Mouse (Mus musculus) midbrain, embryonic 14.5 days (tissue): ENCODE measurements around the gene Gm49416. TPM values are rescaled to one million over a fixed set of nuclear protein-coding genes. Genes with fewer than 3 reads are reported as not detected.

Experiments used
- ATAC-seq: fragments of 200-750 bp; cut with Nextera tagmentation; 2 replicates; pipeline ENCODE4 v1.8.0; 2017; ENCODE audit warnings: moderate number of reproducible peaks, moderate library complexity; ENCODE audit not compliant: low FRiP score, low TSS enrichment
- DNase-seq: peaks from one replicate; pipeline ENCODE4 v3.0.0-alpha.2; 2015
- H3K27ac ChIP-seq: fragments of 300-500 bp; sonication (generic); replicated peaks from 2 replicates; pipeline ENCODE4 v1.5.1; 2014; ENCODE audit warnings: mild to moderate bottlenecking, low read depth, low read length, moderate library complexity
- H3K27me3 ChIP-seq: fragments of 300-500 bp; sonication (generic); 2 replicates; pipeline ENCODE4 v1.6.1; 2014; ENCODE audit warnings: low read length, control low read depth, mixed read lengths; ENCODE audit not compliant: control insufficient read depth, insufficient read depth
- H3K36me3 ChIP-seq: fragments of 300-500 bp; sonication (generic); 2 replicates; pipeline ENCODE4 v1.6.1; 2014; ENCODE audit warnings: low read length, control low read depth; ENCODE audit not compliant: control insufficient read depth, insufficient read depth
- H3K4me1 ChIP-seq: fragments of 300-500 bp; sonication (generic); 2 replicates; pipeline ENCODE4 v1.6.1; 2014; ENCODE audit warnings: mild to moderate bottlenecking, antibody characterized with exemption, low read length, control low read depth; ENCODE audit not compliant: control insufficient read depth, insufficient read depth
- H3K4me2 ChIP-seq: fragments of 300-500 bp; sonication (generic); 2 replicates; pipeline ENCODE4 v1.6.1; 2014; ENCODE audit warnings: mild to moderate bottlenecking, low read length, moderate library complexity
- H3K4me3 ChIP-seq: fragments of 300-500 bp; sonication (generic); replicated peaks from 2 replicates; pipeline ENCODE4 v1.5.1; 2014; ENCODE audit warnings: low read depth, low read length
- H3K9ac ChIP-seq: fragments of 300-500 bp; sonication (generic); replicated peaks from 2 replicates; pipeline ENCODE4 v1.6.1; 2014; ENCODE audit warnings: mild to moderate bottlenecking, low read length, moderate library complexity
- H3K9me3 ChIP-seq: fragments of 300-500 bp; sonication (generic); 2 replicates; pipeline ENCODE4 v1.6.1; 2016; ENCODE audit warnings: low read length, control low read depth, mixed read lengths; ENCODE audit not compliant: control insufficient read depth
- WGBS: fragments of 180-500 bp; shearing (Covaris S2); extraction: QIAGEN DNeasy Blood & Tissue Kit; methylation state at CpG from one replicate; pipeline ENCODE4 v1.1.7; 2014; 5-methylcytosine and 5-hydroxymethylcytosine counted together
- polyA plus RNA-seq: library from polyadenylated mRNA; unstranded; fragments of >200 nt; fragmentation: Nextera tagmentation; extraction: Ambion mirVana; gene quantifications from 2 replicates; pipeline ENCODE4 v1.2.1, GENCODE M21; 2014

Gm49416 gene
- polyA plus RNA-seq, 1 experiment from 2014 or later = 0.30 TPM

DNA sequence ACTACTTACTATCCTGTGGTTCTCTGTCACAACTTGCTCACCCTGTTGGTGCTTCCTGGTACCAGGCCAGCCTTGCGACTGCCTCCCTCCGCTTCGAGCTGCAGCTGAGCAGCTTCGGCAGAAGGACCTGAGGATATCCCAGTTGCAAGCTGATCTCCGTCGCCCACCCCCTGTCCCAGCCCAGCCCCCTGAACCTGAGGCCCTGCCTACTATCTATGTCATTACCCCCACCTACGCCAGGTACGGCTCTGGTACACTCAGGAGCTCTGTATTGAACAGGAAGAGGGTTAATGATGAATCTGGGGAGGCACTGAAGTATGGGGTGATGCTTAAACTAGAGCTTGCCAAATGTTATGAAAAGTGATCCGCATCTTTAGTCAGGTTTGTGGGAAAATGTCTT, 33.0 kb downstream of the Gm49416 start:
- Histone ChIP-seq H3K4me2 (peak overlapping the region; percentile 62), H3K4me3 (peak overlapping the region; percentile 83; the same call in 1 of the 2 replicates), H3K9me3 (no peaks in the 10 kb centered on the region), H3K4me1 (peaks cover 10% of the 10 kb centered on the region; the same call in 1 of the 2 replicates), H3K27me3 (no peaks in the 10 kb centered on the region), H3K36me3 (peaks cover 29% of the 10 kb centered on the region), H3K9ac (no peak overlapping the region), H3K27ac (no peak overlapping the region)
- DNase-seq (no peak), ATAC-seq (no peak)
- WGBS = 87% methylated on average over 9 of the region's 9 CpGs

DNA sequence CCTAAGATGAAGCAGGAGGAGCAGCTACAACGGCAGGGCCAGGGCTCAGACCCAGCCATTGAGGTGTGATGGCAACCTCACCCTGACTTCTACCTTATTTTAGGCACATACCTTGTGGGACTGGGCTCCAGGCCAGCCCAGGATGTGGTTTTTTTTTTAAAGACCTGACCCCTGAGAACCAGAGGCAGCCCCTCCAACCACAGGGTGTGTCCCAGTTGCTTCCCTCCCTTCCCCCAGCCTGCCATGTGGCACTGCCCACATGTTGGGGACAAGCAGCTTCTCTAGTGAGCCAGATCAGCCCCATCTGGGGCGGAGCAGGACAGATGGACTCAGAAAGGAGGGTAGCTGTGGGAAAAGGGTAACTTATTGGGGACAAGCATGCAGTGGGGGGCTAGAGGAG, 38.0 kb downstream of the Gm49416 start:
- Histone ChIP-seq H3K27ac (no peak overlapping the region), H3K9me3 (no peaks in the 10 kb centered on the region), H3K4me1 (peaks cover 11% of the 10 kb centered on the region), H3K4me3 (no peak overlapping the region), H3K27me3 (no peaks in the 10 kb centered on the region), H3K4me2 (no peak overlapping the region), H3K36me3 (peaks cover 32% of the 10 kb centered on the region), H3K9ac (no peak overlapping the region)
- ATAC-seq (no peak), DNase-seq (no peak)
- WGBS = 95% methylated on average over 2 of the region's 2 CpGs

GRCm38 (mm10) chr19:8927891-8928525, 39.3 kb downstream of the Gm49416 start:
- H3K4me1 ChIP-seq = peaks cover 11% of the 10 kb centered on the region
- H3K27me3 ChIP-seq = no peaks in the 10 kb centered on the region
- DNase-seq (no peak), ATAC-seq (no peak)
- H3K27ac ChIP-seq = no peak overlapping the region
- no peak overlapping the region for H3K4me2 ChIP-seq
- no peaks in the 10 kb centered on the region for H3K9me3 ChIP-seq
- H3K9ac ChIP-seq = no peak overlapping the region
- H3K36me3 ChIP-seq = peaks cover 32% of the 10 kb centered on the region
- WGBS = 87% methylated on average over 12 of the region's 12 CpGs
- no peak overlapping the region for H3K4me3 ChIP-seq

DNA sequence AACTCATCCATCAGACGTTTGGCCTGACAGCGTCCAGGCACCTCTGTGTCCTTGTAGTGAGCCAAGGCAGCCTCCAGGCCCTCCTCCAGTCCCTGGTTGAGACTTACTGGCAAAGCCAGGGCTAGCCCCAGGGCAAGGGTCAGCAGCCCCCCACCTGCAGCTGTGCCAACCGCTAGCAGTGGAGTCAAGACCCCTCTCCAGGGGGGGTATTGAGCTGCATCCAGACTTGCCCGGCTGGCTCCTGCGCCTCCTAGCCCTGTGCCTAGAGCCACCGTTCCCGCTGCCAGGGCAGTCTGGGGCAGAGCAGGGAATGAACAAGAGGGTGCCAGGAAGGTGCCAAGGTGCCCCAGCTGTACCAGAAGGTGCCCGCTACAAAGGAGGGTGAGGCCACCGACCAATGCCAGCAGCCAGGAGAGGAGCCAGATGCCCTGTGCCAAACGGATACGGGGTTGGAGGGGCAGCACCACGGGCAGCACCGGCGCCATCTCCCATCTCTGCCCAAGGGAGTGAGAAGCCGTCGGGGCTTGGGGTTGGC, 40.0 kb downstream of the Gm49416 start:
- H3K9me3 ChIP-seq = no peaks in the 10 kb centered on the region
- H3K4me2 ChIP-seq = peak overlapping the region; percentile 71
- WGBS = 19% methylated on average over 16 of the region's 16 CpGs
- H3K36me3 ChIP-seq = peaks cover 34% of the 10 kb centered on the region
- peaks cover 11% of the 10 kb centered on the region for H3K4me1 ChIP-seq
- H3K9ac ChIP-seq = peak overlapping the region; percentile 65
- DNase-seq (no peak), ATAC-seq (peak; percentile 38; the same call in 1 of the 2 replicates)
- H3K27me3 ChIP-seq = no peaks in the 10 kb centered on the region
- no peak overlapping the region for H3K27ac ChIP-seq
- H3K4me3 ChIP-seq = peak overlapping the region; percentile 51

GRCm38 (mm10) chr19:8929224-8930088, 40.7 kb downstream of the Gm49416 start, which contains the start of the genes Rom1 and Eml3:
Gene Rom1 (minus strand): TSS chr19:8929356.
Gene Eml3 (plus strand): TSS chr19:8929552.
- Histone ChIP-seq H3K27ac (no peak within 1 kb of the TSS), H3K36me3 (peaks cover 35% of the 10 kb centered on the region), H3K4me3 (peak within 1 kb of the TSS; percentile 51), H3K9ac (peak within 1 kb of the TSS; percentile 65), H3K27me3 (no peaks in the 10 kb centered on the region), H3K9me3 (no peaks in the 10 kb centered on the region), H3K4me2 (peak within 1 kb of the TSS; percentile 71), H3K4me1 (peaks cover 11% of the 10 kb centered on the region)
- DNase-seq = peak; percentile 64
- peak; percentile 62 for ATAC-seq
- under 1% methylated on average over 70 of the region's 74 CpGs for WGBS

GRCm38 (mm10) chr19:8930117-8930516, 41.4 kb downstream of the Gm49416 start:
- Histone ChIP-seq H3K9me3 (no peaks in the 10 kb centered on the region), H3K4me2 (peak overlapping the region; percentile 71), H3K4me1 (peaks cover 11% of the 10 kb centered on the region), H3K9ac (peak overlapping the region; percentile 65), H3K27ac (no peak overlapping the region), H3K36me3 (peaks cover 33% of the 10 kb centered on the region), H3K27me3 (no peaks in the 10 kb centered on the region), H3K4me3 (peak overlapping the region; percentile 51)
- no peak for DNase-seq
- WGBS = 17% methylated on average over 11 of the region's 11 CpGs
- ATAC-seq = no peak

GRCm38 (mm10) chr19:8930771-8931170, 42.0 kb downstream of the Gm49416 start:
- ATAC-seq (no peak), DNase-seq (no peak)
- peaks cover 11% of the 10 kb centered on the region for H3K4me1 ChIP-seq
- H3K9me3 ChIP-seq = no peaks in the 10 kb centered on the region
- H3K27ac ChIP-seq = no peak overlapping the region
- no peaks in the 10 kb centered on the region for H3K27me3 ChIP-seq
- H3K4me2 ChIP-seq = no peak overlapping the region
- WGBS = 92% methylated on average over 7 of the region's 7 CpGs
- peaks cover 26% of the 10 kb centered on the region for H3K36me3 ChIP-seq
- H3K9ac ChIP-seq = no peak overlapping the region
- H3K4me3 ChIP-seq = no peak overlapping the region

DNA sequence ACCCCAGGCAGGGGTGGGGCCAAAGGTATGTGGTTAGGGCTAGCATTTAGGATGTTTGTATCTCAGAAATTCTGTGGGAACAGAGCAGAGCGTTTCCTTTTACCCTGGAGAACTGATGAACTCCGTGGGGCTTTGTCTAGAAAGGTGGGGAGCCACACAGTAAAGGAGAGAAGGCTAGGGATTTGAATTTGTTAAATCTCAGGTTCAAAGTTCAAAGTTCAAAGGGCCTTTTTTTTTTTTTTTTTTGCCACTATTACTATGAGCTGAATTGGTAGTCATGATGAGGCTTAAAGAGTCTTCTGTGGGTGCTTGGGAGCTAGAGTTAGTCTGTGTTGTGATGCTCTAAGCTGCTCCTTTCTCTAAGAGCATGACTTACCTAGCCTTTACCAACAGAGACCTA, 48.0 kb downstream of the Gm49416 start:
- DNase-seq = no peak
- no peak for ATAC-seq
- Histone ChIP-seq H3K27me3 (no peaks in the 10 kb centered on the region), H3K9ac (no peak overlapping the region), H3K27ac (no peak overlapping the region), H3K4me1 (0 out of 2 replicates have a peak, but pooled peaks cover 5% of the 10 kb centered on the region), H3K4me2 (no peak overlapping the region), H3K36me3 (peaks cover 8% of the 10 kb centered on the region; the same call in 1 of the 2 replicates), H3K4me3 (no peak overlapping the region), H3K9me3 (no peaks in the 10 kb centered on the region)
- 87% methylated on average over 2 of the region's 2 CpGs for WGBS
